Mouse (Mus musculus) liver, embryonic 13.5 days (tissue): ENCODE data around the gene Sgsm2. TPM values are rescaled to one million over a fixed set of nuclear protein-coding genes. Genes with fewer than 3 reads are reported as not detected.
"Not testable (repeated sequence)": the region's sequence is repeated elsewhere in the genome, so short reads cannot be mapped to it uniquely, and the experiment has no call there.

Experiments used
- ATAC-seq: fragments of 200-750 bp; cut with Nextera tagmentation; 2 replicates; pipeline ENCODE4 v1.8.0; 2017; ENCODE audit warnings: low read depth, mild to moderate bottlenecking, moderate number of reproducible peaks, moderate library complexity
- DNase-seq: peaks from one replicate; pipeline ENCODE4 v3.0.0; 2022
- H3K27ac ChIP-seq: fragments of 300-500 bp; sonication (generic); 2 replicates; pipeline ENCODE4 v1.5.1; 2015; ENCODE audit warnings: moderate library complexity, mild to moderate bottlenecking, inconsistent platforms
- H3K27me3 ChIP-seq: fragments of 300-500 bp; sonication (generic); 2 replicates; pipeline ENCODE4 v1.6.1; 2015; ENCODE audit warnings: mild to moderate bottlenecking, inconsistent platforms
- H3K36me3 ChIP-seq: fragments of 300-500 bp; sonication (generic); 2 replicates; pipeline ENCODE4 v1.6.1; 2015; ENCODE audit warnings: mild to moderate bottlenecking, inconsistent platforms
- H3K4me1 ChIP-seq: fragments of 300-500 bp; sonication (generic); replicated peaks from 2 replicates; pipeline ENCODE4 v1.6.1; 2015; ENCODE audit warnings: inconsistent platforms
- H3K4me2 ChIP-seq: fragments of 300-500 bp; sonication (generic); 2 replicates; pipeline ENCODE4 v1.6.1; 2015; ENCODE audit warnings: inconsistent platforms, mild to moderate bottlenecking, moderate library complexity
- H3K4me3 ChIP-seq: fragments of 300-500 bp; sonication (generic); replicated peaks from 2 replicates; pipeline ENCODE4 v1.5.1; 2015; ENCODE audit warnings: mild to moderate bottlenecking, inconsistent platforms
- H3K9ac ChIP-seq: fragments of 300-500 bp; sonication (generic); 2 replicates; pipeline ENCODE4 v1.6.1; 2015; ENCODE audit warnings: mild to moderate bottlenecking, inconsistent platforms
- H3K9me3 ChIP-seq: fragments of 300-500 bp; sonication (generic); replicated peaks from 2 replicates; pipeline ENCODE4 v1.6.1; 2016; ENCODE audit warnings: inconsistent platforms
- WGBS: fragments of 180-500 bp; shearing (Covaris S2); methylation state at CpG from one replicate; pipeline ENCODE4 v1.1.7; 2015; ENCODE audit not compliant: insufficient replicate concordance; 5-methylcytosine and 5-hydroxymethylcytosine counted together
- polyA plus RNA-seq: library from polyadenylated mRNA; unstranded; fragments of >200 nt; fragmentation: Nextera tagmentation; extraction: Ambion mirVana; gene quantifications from 2 replicates; pipeline ENCODE4 v1.2.1, GENCODE M21; 2015

The Sgsm2 gene
- polyA plus RNA-seq, 1 experiment from 2014 or later = 1.2 TPM

- no peaks in the 10 kb centered on the region for H3K9me3 ChIP-seq
- no peak overlapping the region for H3K4me2 ChIP-seq
- peak overlapping the region; percentile 65; the same call in 1 of the 2 replicates for H3K27ac ChIP-seq
- H3K27me3 ChIP-seq = no peaks in the 10 kb centered on the region
- 0 out of 2 replicates have a peak, but pooled peaks cover 5% of the 10 kb centered on the region for H3K36me3 ChIP-seq
- H3K9ac ChIP-seq = no peak overlapping the region
- ATAC-seq (no peak), DNase-seq (no peak)
- H3K4me1 ChIP-seq = peaks cover 56% of the 10 kb centered on the region
- WGBS = 63% methylated on average over 5 of the region's 5 CpGs
- H3K4me3 ChIP-seq = no peak overlapping the region
Measured at GRCm38 (mm10) chr11:74826702-74827101, 70.2 kb downstream of the Sgsm2 start.

GRCm38 (mm10) chr11:74826151-74826550 lies 70.7 kb downstream of the Sgsm2 start:
- Histone ChIP-seq H3K4me2 (no peak overlapping the region), H3K27ac (peak overlapping the region; percentile 65), H3K27me3 (no peaks in the 10 kb centered on the region), H3K9me3 (no peaks in the 10 kb centered on the region), H3K9ac (no peak overlapping the region), H3K36me3 (0 out of 2 replicates have a peak, but pooled peaks cover 5% of the 10 kb centered on the region), H3K4me1 (peaks cover 50% of the 10 kb centered on the region), H3K4me3 (no peak overlapping the region)
- WGBS = 50% methylated on average over 7 of the region's 7 CpGs
- DNase-seq (no peak), ATAC-seq (no peak)

- H3K4me1 ChIP-seq = peaks cover 27% of the 10 kb centered on the region
- H3K4me3 ChIP-seq = no peak overlapping the region
- no peak overlapping the region for H3K27ac ChIP-seq
- H3K9me3 ChIP-seq = no peaks in the 10 kb centered on the region
- 83% methylated on average over 7 of the region's 7 CpGs for WGBS
- no peak overlapping the region for H3K4me2 ChIP-seq
- ATAC-seq = no peak
- no peak overlapping the region for H3K9ac ChIP-seq
- peaks cover 22% of the 10 kb centered on the region for H3K36me3 ChIP-seq
- H3K27me3 ChIP-seq = no peaks in the 10 kb centered on the region
- DNase-seq = no peak
Measured at GRCm38 (mm10) chr11:74822746-74823440, 74.0 kb downstream of the Sgsm2 start.

- 54% methylated on average over 1 of the region's 1 CpGs for WGBS
- DNase-seq (no peak), ATAC-seq (no peak)
- no peaks in the 10 kb centered on the region for H3K9me3 ChIP-seq
- peaks cover 36% of the 10 kb centered on the region for H3K36me3 ChIP-seq
- peaks cover 13% of the 10 kb centered on the region for H3K4me1 ChIP-seq
- H3K27ac ChIP-seq = no peak overlapping the region
- no peak overlapping the region for H3K4me2 ChIP-seq
- no peak overlapping the region for H3K9ac ChIP-seq
- no peaks in the 10 kb centered on the region for H3K27me3 ChIP-seq
- H3K4me3 ChIP-seq = no peak overlapping the region
Measured at GRCm38 (mm10) chr11:74821463-74821862, 75.4 kb downstream of the Sgsm2 start.

GRCm38 (mm10) chr11:74820921-74821320 lies 75.9 kb downstream of the Sgsm2 start:
- WGBS = 59% methylated on average over 1 of the region's 1 CpGs
- no peak overlapping the region for H3K9ac ChIP-seq
- no peak overlapping the region for H3K4me2 ChIP-seq
- H3K36me3 ChIP-seq = peaks cover 40% of the 10 kb centered on the region
- H3K27ac ChIP-seq = no peak overlapping the region
- DNase-seq = no peak
- ATAC-seq = no peak
- no peak overlapping the region for H3K4me3 ChIP-seq
- no peaks in the 10 kb centered on the region for H3K9me3 ChIP-seq
- peaks cover 8% of the 10 kb centered on the region for H3K4me1 ChIP-seq
- H3K27me3 ChIP-seq = no peaks in the 10 kb centered on the region

GRCm38 (mm10) chr11:74815795-74816194 lies 81.1 kb downstream of the Sgsm2 start:
- H3K9me3 ChIP-seq = no peaks in the 10 kb centered on the region
- H3K9ac ChIP-seq = no peak overlapping the region
- no peaks in the 10 kb centered on the region for H3K27me3 ChIP-seq
- peaks cover 54% of the 10 kb centered on the region for H3K36me3 ChIP-seq
- H3K4me3 ChIP-seq = no peak overlapping the region
- DNase-seq = no peak
- no peak overlapping the region for H3K27ac ChIP-seq
- H3K4me2 ChIP-seq = no peak overlapping the region
- H3K4me1 ChIP-seq = peaks cover 7% of the 10 kb centered on the region
- ATAC-seq = no peak

- Histone ChIP-seq H3K36me3 (peaks cover 49% of the 10 kb centered on the region), H3K4me1 (peaks cover 7% of the 10 kb centered on the region), H3K9ac (no peak overlapping the region), H3K4me2 (no peak overlapping the region), H3K4me3 (no peak overlapping the region), H3K27me3 (no peaks in the 10 kb centered on the region), H3K27ac (no peak overlapping the region), H3K9me3 (no peaks in the 10 kb centered on the region)
- ATAC-seq = no peak
- no peak for DNase-seq
- WGBS = 89% methylated on average over 5 of the region's 5 CpGs
Measured at GRCm38 (mm10) chr11:74811538-74811937, 85.3 kb downstream of the Sgsm2 start.

GRCm38 (mm10) chr11:74811027-74811426 lies 85.8 kb downstream of the Sgsm2 start:
- H3K4me1 ChIP-seq, H3K4me2 ChIP-seq, DNase-seq, ATAC-seq, H3K4me3 ChIP-seq, H3K9me3 ChIP-seq, H3K9ac ChIP-seq, H3K27me3 ChIP-seq, H3K27ac ChIP-seq: not testable (repeated sequence)
- WGBS = 81% methylated on average over 3 of the region's 3 CpGs
- H3K36me3 ChIP-seq = peaks cover 50% of the 10 kb centered on the region

- H3K4me3 ChIP-seq = no peak overlapping the region
- no peak overlapping the region for H3K27ac ChIP-seq
- H3K9me3 ChIP-seq = no peaks in the 10 kb centered on the region
- H3K36me3 ChIP-seq = peaks cover 58% of the 10 kb centered on the region
- DNase-seq = no peak
- no peak overlapping the region for H3K4me2 ChIP-seq
- no peak for ATAC-seq
- no peaks in the 10 kb centered on the region for H3K27me3 ChIP-seq
- peaks cover 7% of the 10 kb centered on the region for H3K4me1 ChIP-seq
- no peak overlapping the region for H3K9ac ChIP-seq
Measured at GRCm38 (mm10) chr11:74810134-74810533, 86.7 kb downstream of the Sgsm2 start.

- H3K4me3 ChIP-seq = no peak overlapping the region
- DNase-seq = no peak
- no peak overlapping the region for H3K27ac ChIP-seq
- no peaks in the 10 kb centered on the region for H3K9me3 ChIP-seq
- peaks cover 7% of the 10 kb centered on the region for H3K4me1 ChIP-seq
- H3K27me3 ChIP-seq = no peaks in the 10 kb centered on the region
- WGBS = 80% methylated on average over 6 of the region's 6 CpGs
- no peak overlapping the region for H3K4me2 ChIP-seq
- peaks cover 57% of the 10 kb centered on the region for H3K36me3 ChIP-seq
- no peak overlapping the region for H3K9ac ChIP-seq
- ATAC-seq = no peak
Measured at GRCm38 (mm10) chr11:74808251-74808853, 88.5 kb downstream of the Sgsm2 start.

- H3K4me2 ChIP-seq = no peak overlapping the region
- 81% methylated on average over 6 of the region's 6 CpGs for WGBS
- ATAC-seq = no peak
- DNase-seq = no peak
- H3K4me3 ChIP-seq = no peak overlapping the region
- H3K27ac ChIP-seq = no peak overlapping the region
- H3K27me3 ChIP-seq = no peaks in the 10 kb centered on the region
- H3K36me3 ChIP-seq = peaks cover 53% of the 10 kb centered on the region
- H3K9me3 ChIP-seq = no peaks in the 10 kb centered on the region
- no peak overlapping the region for H3K9ac ChIP-seq
- peaks cover 7% of the 10 kb centered on the region for H3K4me1 ChIP-seq
Measured at GRCm38 (mm10) chr11:74807246-74807882, 89.5 kb downstream of the Sgsm2 start.
